Mouse (Mus musculus): Measurements from ENCODE around the gene Ccdc30. TPM values are rescaled to one million over a fixed set of nuclear protein-coding genes. Genes with fewer than 3 reads are reported as not detected.

Ccdc30 gene
- polyA plus RNA-seq, 1 experiment from 2014 or later, result 7.0 TPM

DNA sequence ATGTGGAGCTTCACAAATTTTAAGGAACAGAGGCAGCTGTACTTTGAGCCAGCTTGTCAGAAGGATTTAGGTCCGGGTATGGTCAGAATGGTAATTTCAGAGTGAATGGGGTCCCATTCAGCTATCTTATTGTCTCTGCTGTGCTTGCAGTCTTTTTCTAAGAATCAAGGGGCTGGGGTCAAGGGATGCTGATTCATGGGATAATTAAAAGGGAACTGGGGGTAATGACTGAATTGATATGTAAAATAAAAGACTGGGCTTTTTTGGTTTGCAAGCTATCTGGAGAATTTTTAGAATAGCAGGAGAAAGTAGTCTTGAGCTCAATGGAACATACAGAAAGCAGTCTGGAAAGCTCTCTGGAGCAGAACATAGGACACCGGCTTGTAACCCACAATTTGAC lies 11.9 kb downstream of the Ccdc30 start:
- peaks cover 21% of the 10 kb centered on the region; the same call in 1 of the 2 replicates for H3K9me3 ChIP-seq
- WGBS, result 76% methylated on average over 2 of the region's 2 CpGs
- DNase-seq (ENCODE audit: extremely low spot score, low spot score), result no peak
- H3K4me3 ChIP-seq, result no peak overlapping the region
- H3K27ac ChIP-seq, result no peak overlapping the region
- H3K27me3 ChIP-seq (ENCODE audit: poor library complexity, severe bottlenecking), result no peaks in the 10 kb centered on the region
- H3K4me1 ChIP-seq, result no peaks in the 10 kb centered on the region
- H3K36me3 ChIP-seq (replicated peaks), result peaks cover 20% of the 10 kb centered on the region

DNA sequence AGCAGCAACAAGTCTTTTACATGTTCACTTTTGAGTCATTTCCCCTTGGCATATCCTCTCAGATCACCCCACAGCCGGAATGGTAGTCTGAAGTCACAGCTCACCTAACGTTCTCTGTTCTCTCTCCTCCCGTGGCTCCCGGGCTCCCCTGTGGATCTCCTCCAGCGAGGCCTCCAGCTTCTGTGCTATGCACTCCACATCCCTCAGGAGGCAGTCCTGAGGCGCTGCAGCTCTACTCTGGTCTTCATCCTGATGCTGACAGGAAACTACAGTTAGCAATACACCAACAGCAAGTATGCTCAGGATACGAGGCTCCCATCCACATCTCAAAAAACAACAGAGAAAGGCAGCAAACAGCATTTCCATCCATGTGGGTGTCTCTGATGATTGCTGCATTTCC lies 14.4 kb downstream of the Ccdc30 start:
- Histone ChIP-seq H3K27ac (no peak overlapping the region), H3K4me1 (0 out of 2 replicates have a peak, but pooled peaks cover 2% of the 10 kb centered on the region), H3K4me3 (no peak overlapping the region), H3K9me3 (peaks cover 17% of the 10 kb centered on the region; the same call in 1 of the 2 replicates), H3K36me3 (replicated peaks) (peaks cover 20% of the 10 kb centered on the region), H3K27me3 (ENCODE audit: poor library complexity, severe bottlenecking) (no peaks in the 10 kb centered on the region)
- 57% methylated on average over 7 of the region's 7 CpGs for WGBS
- no peak for DNase-seq (ENCODE audit: extremely low spot score, low spot score)

DNA sequence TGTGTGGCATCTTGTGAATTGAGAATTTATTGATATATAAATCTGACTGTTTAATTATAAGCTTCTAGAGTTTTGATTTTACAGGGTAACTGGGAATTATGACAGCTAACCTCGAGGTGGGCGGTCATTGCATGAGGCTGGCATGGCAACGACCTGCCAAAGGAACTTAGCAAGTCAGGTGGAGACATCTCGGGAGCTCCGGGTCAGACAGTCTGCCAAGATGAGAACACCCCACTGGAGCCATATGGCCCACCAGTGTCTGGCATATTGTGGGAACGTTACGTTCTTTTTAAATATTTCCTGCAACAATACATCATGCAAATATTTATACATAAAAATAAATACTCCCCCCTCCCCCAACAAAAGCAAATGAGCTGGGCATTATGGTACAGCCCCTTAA lies 16.6 kb downstream of the Ccdc30 start:
- Histone ChIP-seq H3K9me3 (peaks cover 17% of the 10 kb centered on the region; the same call in 1 of the 2 replicates), H3K27me3 (ENCODE audit: poor library complexity, severe bottlenecking) (peaks cover 9% of the 10 kb centered on the region; the same call in 1 of the 2 replicates), H3K4me3 (no peak overlapping the region), H3K27ac (no peak overlapping the region), H3K36me3 (replicated peaks) (peaks cover 17% of the 10 kb centered on the region), H3K4me1 (0 out of 2 replicates have a peak, but pooled peaks cover 2% of the 10 kb centered on the region)
- DNase-seq (ENCODE audit: extremely low spot score, low spot score), result no peak
- 93% methylated on average over 7 of the region's 7 CpGs for WGBS

DNA sequence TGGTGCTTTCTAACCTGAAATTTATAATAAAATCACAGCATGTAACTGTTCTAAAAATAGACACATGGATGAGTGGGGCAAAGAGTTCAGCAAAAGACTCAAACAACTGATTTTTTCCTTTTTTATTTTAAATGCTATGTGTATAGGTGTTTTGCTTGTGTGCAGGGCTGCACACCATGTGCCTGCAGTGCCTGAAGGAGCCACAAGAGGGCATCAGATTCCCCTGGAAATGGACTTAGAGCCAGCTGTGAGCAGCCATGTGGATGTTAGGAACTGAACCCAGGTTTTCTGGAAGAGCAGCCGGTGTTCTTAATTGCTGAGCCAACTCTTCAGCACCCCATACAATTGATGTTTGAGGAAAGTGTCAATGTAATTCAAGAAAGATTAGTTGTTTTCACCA lies 25.0 kb downstream of the Ccdc30 start:
- H3K9me3 ChIP-seq, result no peaks in the 10 kb centered on the region
- DNase-seq (ENCODE audit: extremely low spot score, low spot score), result peak; percentile 27
- no peak overlapping the region for H3K27ac ChIP-seq
- H3K4me1 ChIP-seq, result peaks cover 3% of the 10 kb centered on the region; the same call in 1 of the 2 replicates
- WGBS, result 86% methylated on average over 1 of the region's 1 CpGs
- H3K36me3 ChIP-seq (replicated peaks), result no peaks in the 10 kb centered on the region
- H3K4me3 ChIP-seq, result no peak overlapping the region
- H3K27me3 ChIP-seq (ENCODE audit: poor library complexity, severe bottlenecking), result peaks cover 7% of the 10 kb centered on the region; the same call in 1 of the 2 replicates

DNA sequence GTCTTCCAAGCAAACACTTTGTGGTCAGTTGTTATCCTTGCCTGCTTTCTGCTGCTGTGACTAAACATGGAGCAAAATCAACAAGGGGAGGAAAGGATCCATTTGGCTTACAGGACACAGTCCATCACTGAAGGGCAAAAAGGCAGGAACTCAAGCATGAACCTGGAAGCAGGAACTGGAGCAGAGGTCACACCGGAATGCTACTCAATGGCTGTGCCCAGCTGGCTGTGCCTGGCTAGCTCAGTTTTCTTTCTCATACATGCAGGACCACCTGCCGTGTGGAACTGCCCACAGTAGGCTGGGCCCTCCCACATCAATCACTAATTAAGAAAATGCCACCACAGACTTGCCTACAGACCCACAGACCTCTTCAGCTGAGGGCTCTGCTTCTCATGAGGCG lies 26.1 kb downstream of the Ccdc30 start:
- Histone ChIP-seq H3K4me1 (peaks cover 3% of the 10 kb centered on the region; the same call in 1 of the 2 replicates), H3K27ac (no peak overlapping the region), H3K4me3 (no peak overlapping the region), H3K9me3 (no peaks in the 10 kb centered on the region), H3K27me3 (ENCODE audit: poor library complexity, severe bottlenecking) (no peaks in the 10 kb centered on the region), H3K36me3 (replicated peaks) (no peaks in the 10 kb centered on the region)
- no peak for DNase-seq (ENCODE audit: extremely low spot score, low spot score)
- WGBS, result 69% methylated on average over 3 of the region's 3 CpGs

DNA sequence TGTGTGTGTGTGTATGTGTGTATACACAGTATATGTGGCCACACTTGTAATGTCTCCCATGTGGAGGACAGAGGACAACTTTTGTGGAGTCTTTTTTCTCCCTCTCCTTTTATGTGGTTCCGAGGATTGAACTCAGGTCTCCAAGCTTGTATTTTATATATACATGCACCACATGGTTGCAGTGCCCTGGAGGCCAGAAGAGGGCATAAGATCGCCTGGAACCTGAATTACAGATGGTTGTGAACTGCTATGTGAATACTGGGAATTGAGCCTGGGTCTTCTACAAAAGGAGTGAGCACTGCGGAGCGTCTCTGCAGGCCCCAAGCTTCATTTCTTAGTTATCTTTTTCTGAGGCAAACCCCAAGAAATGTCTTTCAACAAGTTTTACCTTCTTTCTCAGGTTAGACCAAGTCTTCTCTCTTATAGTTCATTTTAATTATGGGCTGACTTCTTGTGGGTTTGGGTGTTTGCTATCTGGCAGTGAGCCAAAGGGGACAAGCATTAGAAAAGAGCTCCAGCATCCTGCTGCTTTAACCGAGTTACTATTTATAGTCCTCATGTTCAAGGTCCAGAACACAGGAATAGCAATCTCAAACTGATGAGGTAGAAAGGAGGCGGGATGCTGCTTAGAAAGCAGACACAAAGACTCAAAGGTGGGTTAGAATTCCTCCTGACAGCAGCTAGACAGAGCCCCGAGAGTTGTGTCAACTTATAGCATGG lies 33.7 kb downstream of the Ccdc30 start:
- H3K27me3 ChIP-seq (ENCODE audit: poor library complexity, severe bottlenecking), result no peaks in the 10 kb centered on the region
- H3K27ac ChIP-seq, result no peak overlapping the region
- no peaks in the 10 kb centered on the region for H3K36me3 ChIP-seq (replicated peaks)
- no peaks in the 10 kb centered on the region for H3K9me3 ChIP-seq
- H3K4me1 ChIP-seq, result peaks cover 4% of the 10 kb centered on the region; the same call in 1 of the 2 replicates
- DNase-seq (ENCODE audit: extremely low spot score, low spot score), result no peak
- WGBS, result 81% methylated on average over 7 of the region's 7 CpGs
- no peak overlapping the region for H3K4me3 ChIP-seq

DNA sequence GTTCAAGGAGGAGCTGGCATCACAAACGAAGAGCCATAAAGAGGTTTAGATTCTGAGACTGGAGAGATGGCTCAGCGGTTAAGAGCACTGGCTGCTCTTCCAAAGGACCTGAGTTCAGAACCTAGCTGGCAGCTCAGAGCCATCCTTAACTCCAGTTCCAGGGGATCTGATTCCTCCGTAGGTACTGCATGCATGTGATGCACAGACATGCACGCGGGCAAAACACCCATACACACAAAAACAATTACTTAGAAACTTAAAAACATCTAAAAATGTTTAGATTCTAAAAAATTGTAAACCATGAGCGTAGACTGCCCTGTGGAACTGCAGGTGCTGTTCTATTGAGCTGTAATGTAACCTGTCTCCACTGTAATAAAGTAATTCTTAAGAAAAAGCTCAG lies 45.9 kb downstream of the Ccdc30 start:
- H3K27me3 ChIP-seq (ENCODE audit: poor library complexity, severe bottlenecking), result no peaks in the 10 kb centered on the region
- no peak overlapping the region for H3K27ac ChIP-seq
- H3K36me3 ChIP-seq (replicated peaks), result no peaks in the 10 kb centered on the region
- WGBS, result 86% methylated on average over 6 of the region's 6 CpGs
- H3K4me1 ChIP-seq, result no peaks in the 10 kb centered on the region
- no peak for DNase-seq (ENCODE audit: extremely low spot score, low spot score)
- H3K4me3 ChIP-seq, result no peak overlapping the region
- peaks cover 3% of the 10 kb centered on the region; the same call in 1 of the 2 replicates for H3K9me3 ChIP-seq

DNA sequence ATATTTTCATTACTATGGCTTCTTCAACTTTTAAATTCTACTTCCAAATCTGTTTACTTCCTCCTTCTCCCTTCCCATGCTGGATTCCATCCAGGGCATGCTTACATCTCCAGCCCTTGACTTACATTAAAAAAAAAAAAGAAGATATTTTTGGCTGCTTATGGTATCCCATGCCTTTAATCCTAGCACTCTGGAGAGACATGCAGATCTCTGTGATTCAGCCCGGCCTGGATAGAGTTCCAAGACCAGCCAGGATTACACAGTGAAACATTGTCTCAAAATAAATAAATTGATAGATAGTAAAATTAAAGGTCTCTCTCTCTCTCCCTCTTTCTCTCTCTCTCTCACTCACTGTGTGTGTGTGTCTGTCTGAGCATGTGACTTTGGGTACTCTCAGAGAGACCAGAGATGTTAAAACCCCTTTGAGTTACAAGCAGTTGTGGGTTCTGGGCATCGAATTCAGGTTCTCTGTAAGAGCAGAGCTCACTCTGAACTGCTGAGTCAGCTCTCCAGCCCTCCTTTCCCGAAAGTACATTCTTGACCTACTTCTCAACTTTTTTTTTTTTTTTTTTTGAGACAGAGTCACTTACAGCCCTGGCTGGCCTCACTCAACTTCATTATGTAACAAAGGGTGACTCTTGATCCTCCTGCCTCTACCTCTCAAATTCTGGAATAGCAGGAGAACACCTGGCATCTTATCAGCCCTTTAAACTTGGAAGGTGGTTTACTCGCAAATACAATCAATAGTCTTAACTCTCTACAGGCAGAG lies 48.4 kb downstream of the Ccdc30 start:
- H3K4me1 ChIP-seq, result no peaks in the 10 kb centered on the region
- no peak overlapping the region for H3K4me3 ChIP-seq
- H3K27me3 ChIP-seq (ENCODE audit: poor library complexity, severe bottlenecking), result no peaks in the 10 kb centered on the region
- no peaks in the 10 kb centered on the region for H3K36me3 ChIP-seq (replicated peaks)
- H3K9me3 ChIP-seq, result no peaks in the 10 kb centered on the region
- DNase-seq (ENCODE audit: extremely low spot score, low spot score), result no peak
- 83% methylated on average over 4 of the region's 4 CpGs for WGBS
- H3K27ac ChIP-seq, result no peak overlapping the region

DNA sequence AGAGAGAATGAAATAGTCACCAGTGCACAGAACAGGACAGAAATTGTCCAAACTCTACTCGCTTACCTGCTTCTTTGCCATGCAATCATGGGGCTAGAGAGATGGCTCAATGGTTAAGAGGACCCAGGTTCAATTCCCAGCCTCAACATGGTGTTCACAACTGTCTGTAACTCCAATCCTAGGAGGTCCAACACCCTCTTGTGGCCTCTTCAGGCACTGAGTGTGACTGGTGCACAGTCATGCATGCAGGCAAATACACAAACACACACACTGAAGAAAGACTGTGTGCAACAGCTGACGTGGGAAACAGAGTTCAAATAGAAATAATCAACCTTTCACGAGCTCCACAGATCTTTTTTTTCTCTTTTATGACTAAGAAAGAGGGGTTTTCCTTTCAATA lies 53.1 kb downstream of the Ccdc30 start:
- 80% methylated on average over 3 of the region's 3 CpGs for WGBS
- Histone ChIP-seq H3K4me3 (no peak overlapping the region), H3K9me3 (no peaks in the 10 kb centered on the region), H3K27ac (no peak overlapping the region), H3K36me3 (replicated peaks) (no peaks in the 10 kb centered on the region), H3K4me1 (peaks cover 9% of the 10 kb centered on the region), H3K27me3 (ENCODE audit: poor library complexity, severe bottlenecking) (peaks cover 5% of the 10 kb centered on the region)
- no peak for DNase-seq (ENCODE audit: extremely low spot score, low spot score)

DNA sequence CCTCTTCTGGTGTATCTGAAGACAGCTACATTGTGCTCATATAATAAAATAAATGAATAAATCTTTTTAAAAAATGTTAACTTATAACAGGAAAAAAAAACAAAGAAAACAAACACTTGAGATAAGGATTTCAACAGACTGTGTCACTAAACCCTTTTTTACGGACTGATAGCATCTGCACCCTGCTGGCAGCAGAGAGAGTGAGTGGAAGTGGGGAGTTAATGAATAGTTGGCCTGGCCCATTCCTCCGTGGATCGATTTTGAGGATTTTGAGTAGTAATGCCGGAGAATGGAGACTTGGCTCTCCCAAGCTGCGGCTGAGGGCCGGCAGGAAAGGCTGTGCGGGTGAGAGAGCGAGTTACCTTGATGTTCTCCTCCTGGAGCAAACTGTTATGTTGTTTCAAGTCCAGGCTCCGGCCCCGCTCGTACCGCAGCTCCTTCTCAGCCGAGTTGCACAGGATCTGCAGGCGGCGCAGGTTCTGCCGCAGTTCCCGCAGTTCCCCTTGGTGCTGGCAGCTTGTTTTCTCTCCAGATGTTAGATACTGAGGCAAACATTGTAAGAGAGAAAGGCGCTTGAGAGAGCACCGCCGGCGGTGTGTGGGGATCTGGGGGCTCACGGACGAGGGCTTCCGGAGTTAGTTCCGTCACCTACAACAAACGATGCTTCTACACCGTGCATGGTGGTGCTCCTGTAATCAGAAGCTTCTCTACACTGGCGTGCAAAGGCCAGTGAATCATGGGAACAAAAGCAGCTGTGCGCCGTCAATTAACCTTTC lies 55.9 kb downstream of the Ccdc30 start:
- peak overlapping the region; percentile 53 for H3K4me3 ChIP-seq
- peaks cover 13% of the 10 kb centered on the region for H3K27me3 ChIP-seq (ENCODE audit: poor library complexity, severe bottlenecking)
- H3K9me3 ChIP-seq, result no peaks in the 10 kb centered on the region
- H3K27ac ChIP-seq, result peak overlapping the region; percentile 74
- H3K4me1 ChIP-seq, result peaks cover 9% of the 10 kb centered on the region
- H3K36me3 ChIP-seq (replicated peaks), result no peaks in the 10 kb centered on the region
- 10% methylated on average over 30 of the region's 30 CpGs for WGBS
- DNase-seq (ENCODE audit: extremely low spot score, low spot score), result peak; percentile 42

DNA sequence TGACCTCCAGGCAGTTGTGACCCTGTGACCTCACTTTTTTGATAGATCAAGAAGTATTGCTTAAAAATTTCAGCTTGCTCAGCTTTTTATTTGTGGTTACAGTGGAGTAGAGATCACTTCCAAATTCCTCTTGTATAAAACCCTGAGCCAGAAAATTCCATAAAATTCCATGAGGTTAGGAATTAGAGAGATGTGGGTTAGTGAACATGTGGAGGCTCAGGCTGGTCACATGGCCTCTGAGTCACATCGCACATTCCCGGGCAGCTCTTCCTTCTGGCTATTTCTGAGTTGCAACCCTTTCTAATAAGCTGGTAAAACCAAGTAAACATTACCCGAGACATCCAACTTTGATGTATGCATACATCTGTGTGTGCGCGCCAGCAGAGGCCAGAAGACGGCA lies 69.8 kb downstream of the Ccdc30 start:
- WGBS, result 96% methylated on average over 6 of the region's 6 CpGs
- Histone ChIP-seq H3K4me3 (no peak overlapping the region), H3K4me1 (no peaks in the 10 kb centered on the region), H3K36me3 (replicated peaks) (no peaks in the 10 kb centered on the region), H3K27me3 (ENCODE audit: poor library complexity, severe bottlenecking) (no peaks in the 10 kb centered on the region), H3K9me3 (no peaks in the 10 kb centered on the region), H3K27ac (no peak overlapping the region)
- no peak for DNase-seq (ENCODE audit: extremely low spot score, low spot score)

DNA sequence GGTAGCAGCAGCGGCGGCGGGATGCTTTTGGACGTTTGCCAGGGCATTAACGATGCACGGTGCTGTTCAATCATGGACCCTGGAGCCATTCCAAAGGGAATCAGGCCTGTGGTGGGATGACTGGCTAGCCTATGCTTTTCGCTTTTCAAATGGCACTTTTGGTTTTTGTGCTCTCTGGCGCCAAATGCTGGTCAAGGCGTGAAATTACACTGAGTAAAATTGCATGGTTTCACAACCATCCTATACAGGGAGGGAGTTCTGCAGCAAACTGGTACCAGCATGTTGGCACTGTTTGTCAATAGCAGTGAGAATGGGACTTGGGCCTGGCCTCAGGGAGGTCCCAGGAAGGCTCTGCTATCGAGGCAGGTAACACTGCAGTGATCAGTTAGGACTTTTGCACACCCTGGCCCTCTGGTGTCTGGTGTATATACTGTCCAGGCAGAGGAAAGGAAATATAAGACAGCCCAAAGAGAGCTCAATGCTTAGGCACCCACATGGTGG lies 76.4 kb downstream of the Ccdc30 start:
- H3K27ac ChIP-seq, result no peak overlapping the region
- peak; percentile 49 for DNase-seq (ENCODE audit: extremely low spot score, low spot score)

More for the DNA sequence above, 76.4 kb downstream of the Ccdc30 start:
- Histone ChIP-seq H3K9me3 (no peaks in the 10 kb centered on the region), H3K27me3 (ENCODE audit: poor library complexity, severe bottlenecking) (no peaks in the 10 kb centered on the region), H3K4me3 (no peak overlapping the region), H3K36me3 (replicated peaks) (no peaks in the 10 kb centered on the region), H3K4me1 (peaks cover 8% of the 10 kb centered on the region; the same call in 1 of the 2 replicates)
- 9% methylated on average over 10 of the region's 10 CpGs for WGBS
